Mouse (Mus musculus): ENCODE data around the gene Egfr. TPM values are rescaled to one million over a fixed set of nuclear protein-coding genes. Genes with fewer than 3 reads are reported as not detected.

Gene Egfr
- polyA plus RNA-seq, 1 experiment from 2014 or later: 2.4 TPM

Other genes starting within 250 kb of the Egfr start
- 41.1 and 43.8 TPM in 2 replicates for gene Sec61g, start 243.7 kb upstream of the Egfr start, polyA plus RNA-seq (2014; fragmentation: Nextera tagmentation; extraction: Ambion mirVana)
- 3.0 and 3.1 TPM in 2 replicates for gene Fbxo48, start 199.2 kb downstream of the Egfr start, polyA plus RNA-seq (2014; fragmentation: Nextera tagmentation; extraction: Ambion mirVana)

All from liver, embryonic 11.5 days (tissue).